Mouse (Mus musculus) liver, postnatal 0 days (tissue): ENCODE measurements around the gene Serhl. TPM values are rescaled to one million over a fixed set of nuclear protein-coding genes. Genes with fewer than 3 reads are reported as not detected.

Source experiments
- ATAC-seq: fragments of 200-750 bp; cut with Nextera tagmentation; 2 replicates; pipeline ENCODE4 v1.8.0; 2017; ENCODE audit warnings: mild to moderate bottlenecking, moderate library complexity
- DNase-seq: peaks from one replicate; pipeline ENCODE4 v3.0.0-alpha.2; 2016
- H3K27ac ChIP-seq: fragments of 300-500 bp; sonication (generic); 2 replicates; pipeline ENCODE4 v1.5.1; 2014; ENCODE audit warnings: antibody characterized with exemption, moderate library complexity, mild to moderate bottlenecking, low read depth
- H3K27me3 ChIP-seq: fragments of 300-500 bp; sonication (generic); 2 replicates; pipeline ENCODE4 v1.6.1; 2014; ENCODE audit warnings: low read length, control low read depth, mixed read lengths; ENCODE audit not compliant: insufficient read depth
- H3K36me3 ChIP-seq: fragments of 300-500 bp; sonication (generic); replicated peaks from 2 replicates; pipeline ENCODE4 v1.6.1; 2014; ENCODE audit warnings: mild to moderate bottlenecking, control low read depth, low read length, moderate library complexity, mixed read lengths; ENCODE audit not compliant: insufficient read depth
- H3K4me1 ChIP-seq: fragments of 300-500 bp; sonication (generic); 2 replicates; pipeline ENCODE4 v1.6.1; 2014; ENCODE audit warnings: antibody characterized with exemption, mild to moderate bottlenecking, control low read depth; ENCODE audit not compliant: insufficient read depth
- H3K4me2 ChIP-seq: fragments of 300-500 bp; sonication (generic); 2 replicates; pipeline ENCODE4 v1.6.1; 2014; ENCODE audit warnings: low read depth, mild to moderate bottlenecking, low read length, moderate library complexity, mixed read lengths
- H3K4me3 ChIP-seq: fragments of 300-500 bp; sonication (generic); 2 replicates; pipeline ENCODE4 v1.5.1; 2014; ENCODE audit warnings: low read depth, low read length
- H3K9ac ChIP-seq: fragments of 300-500 bp; sonication (generic); replicated peaks from 2 replicates; pipeline ENCODE4 v1.6.1; 2014; ENCODE audit warnings: mild to moderate bottlenecking, moderate library complexity
- H3K9me3 ChIP-seq: fragments of 300-500 bp; sonication (generic); 2 replicates; pipeline ENCODE4 v1.6.1; 2016; ENCODE audit warnings: mild to moderate bottlenecking, control low read depth, low read length, mixed read lengths
- CTCF ChIP-seq: sonication (generic); IDR thresholded peaks from 2 replicates; pipeline ENCODE4 v1.5.1; 2016; ENCODE audit warnings: antibody characterized with exemption, low read depth
- EP300 ChIP-seq: IDR thresholded peaks from 2 replicates; pipeline ENCODE4 v1.6.1; 2016; ENCODE audit warnings: antibody characterized with exemption, low read depth, mild to moderate bottlenecking
- WGBS: fragments of 180-500 bp; shearing (Covaris S2); extraction: QIAGEN DNeasy Blood & Tissue Kit; methylation state at CpG from one replicate; pipeline ENCODE4 v1.1.7; 2014; ENCODE audit not compliant: insufficient replicate concordance; 5-methylcytosine and 5-hydroxymethylcytosine counted together
- polyA plus RNA-seq: library from polyadenylated mRNA; unstranded; fragments of >200 nt; fragmentation: Nextera tagmentation; extraction: Ambion mirVana; gene quantifications from 2 replicates; pipeline ENCODE4 v1.2.1, GENCODE M21; 2015

The Serhl gene
- polyA plus RNA-seq, 1 experiment from 2014 or later = 24.3 TPM

DNA sequence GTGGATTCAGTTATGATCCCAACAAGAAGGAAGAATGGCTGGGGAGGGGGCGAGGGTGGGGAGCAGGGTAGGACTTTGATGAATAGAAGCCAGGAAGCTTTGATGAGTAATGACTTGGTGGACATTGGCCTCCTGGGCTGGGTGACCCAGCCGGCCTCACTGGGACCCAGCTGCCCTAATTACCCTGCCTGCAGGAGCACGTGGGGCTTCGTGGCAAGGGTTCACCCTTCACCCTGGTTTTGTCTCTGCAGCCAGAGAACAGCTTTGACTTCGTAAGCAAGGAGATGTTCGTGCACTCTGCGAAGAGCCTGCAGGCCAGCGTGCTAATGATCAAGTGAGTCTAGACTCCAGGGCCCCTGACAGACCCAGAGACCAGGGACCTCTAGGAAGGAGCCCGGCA is 24.8 kb downstream of the Serhl start:
- Histone ChIP-seq H3K4me3 (no peak overlapping the region), H3K9me3 (no peaks in the 10 kb centered on the region), H3K9ac (no peak overlapping the region), H3K27me3 (no peaks in the 10 kb centered on the region), H3K4me1 (peaks cover 3% of the 10 kb centered on the region), H3K4me2 (no peak overlapping the region), H3K36me3 (peaks cover 28% of the 10 kb centered on the region), H3K27ac (no peak overlapping the region)
- no peak for TF ChIP-seq EP300
- TF ChIP-seq CTCF = no peak
- no peak for DNase-seq
- ATAC-seq = no peak
- 83% methylated on average over 9 of the region's 9 CpGs for WGBS

DNA sequence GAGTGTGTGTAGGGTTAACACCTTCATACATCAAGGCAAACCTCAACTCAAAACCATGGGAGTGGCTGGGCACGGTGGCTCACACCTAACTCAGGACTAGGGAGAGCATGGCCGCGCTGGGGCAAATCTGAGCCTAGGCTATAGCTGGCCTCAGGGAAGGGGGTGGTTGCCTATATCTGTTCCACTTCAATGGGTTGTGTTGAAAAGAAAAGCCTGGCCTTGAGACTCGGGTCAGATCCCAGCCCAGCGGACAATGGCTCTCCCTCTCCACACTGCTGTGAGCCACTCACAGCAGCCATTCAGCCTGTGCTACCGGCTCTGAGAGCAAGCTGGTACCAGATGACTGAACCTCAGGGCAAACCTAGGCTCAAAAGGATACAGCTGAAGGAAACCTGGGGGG is 25.8 kb downstream of the Serhl start:
- Histone ChIP-seq H3K9me3 (no peaks in the 10 kb centered on the region), H3K27ac (no peak overlapping the region), H3K4me2 (no peak overlapping the region), H3K9ac (no peak overlapping the region), H3K4me3 (no peak overlapping the region), H3K36me3 (peaks cover 34% of the 10 kb centered on the region), H3K4me1 (peaks cover 3% of the 10 kb centered on the region), H3K27me3 (no peaks in the 10 kb centered on the region)
- DNase-seq = no peak
- no peak for ATAC-seq
- WGBS = 88% methylated on average over 6 of the region's 6 CpGs
- TF ChIP-seq EP300 (no peak), CTCF (no peak)

DNA sequence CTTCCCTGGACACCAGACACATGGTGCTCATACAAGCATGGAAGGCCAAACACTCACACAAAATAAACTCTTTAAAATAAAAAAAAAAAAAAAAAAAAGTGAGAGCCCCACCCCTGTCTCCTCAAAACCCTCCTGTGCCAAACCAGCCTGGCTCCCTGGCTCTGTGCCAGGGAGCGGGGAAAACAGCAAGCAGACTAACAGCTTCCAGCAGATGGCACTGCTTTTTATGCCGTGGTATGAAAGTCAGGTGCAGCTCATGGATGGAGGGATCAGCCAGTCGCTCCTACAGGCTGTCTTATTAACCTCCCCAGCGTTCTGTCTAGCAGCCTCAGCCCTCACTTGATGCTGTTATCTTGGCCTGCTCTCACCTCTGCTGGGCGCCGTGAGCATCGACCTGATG is 29.1 kb downstream of the Serhl start:
- no peak overlapping the region for H3K9ac ChIP-seq
- peaks cover 36% of the 10 kb centered on the region for H3K36me3 ChIP-seq
- peaks cover 4% of the 10 kb centered on the region; the same call in 1 of the 2 replicates for H3K4me1 ChIP-seq
- DNase-seq = peak; percentile 46
- H3K4me2 ChIP-seq = no peak overlapping the region
- 63% methylated on average over 7 of the region's 7 CpGs for WGBS
- TF ChIP-seq CTCF (peak; percentile 55), EP300 (no peak)
- no peak for ATAC-seq
- H3K4me3 ChIP-seq = no peak overlapping the region
- no peaks in the 10 kb centered on the region for H3K27me3 ChIP-seq
- H3K27ac ChIP-seq = no peak overlapping the region
- no peaks in the 10 kb centered on the region for H3K9me3 ChIP-seq

DNA sequence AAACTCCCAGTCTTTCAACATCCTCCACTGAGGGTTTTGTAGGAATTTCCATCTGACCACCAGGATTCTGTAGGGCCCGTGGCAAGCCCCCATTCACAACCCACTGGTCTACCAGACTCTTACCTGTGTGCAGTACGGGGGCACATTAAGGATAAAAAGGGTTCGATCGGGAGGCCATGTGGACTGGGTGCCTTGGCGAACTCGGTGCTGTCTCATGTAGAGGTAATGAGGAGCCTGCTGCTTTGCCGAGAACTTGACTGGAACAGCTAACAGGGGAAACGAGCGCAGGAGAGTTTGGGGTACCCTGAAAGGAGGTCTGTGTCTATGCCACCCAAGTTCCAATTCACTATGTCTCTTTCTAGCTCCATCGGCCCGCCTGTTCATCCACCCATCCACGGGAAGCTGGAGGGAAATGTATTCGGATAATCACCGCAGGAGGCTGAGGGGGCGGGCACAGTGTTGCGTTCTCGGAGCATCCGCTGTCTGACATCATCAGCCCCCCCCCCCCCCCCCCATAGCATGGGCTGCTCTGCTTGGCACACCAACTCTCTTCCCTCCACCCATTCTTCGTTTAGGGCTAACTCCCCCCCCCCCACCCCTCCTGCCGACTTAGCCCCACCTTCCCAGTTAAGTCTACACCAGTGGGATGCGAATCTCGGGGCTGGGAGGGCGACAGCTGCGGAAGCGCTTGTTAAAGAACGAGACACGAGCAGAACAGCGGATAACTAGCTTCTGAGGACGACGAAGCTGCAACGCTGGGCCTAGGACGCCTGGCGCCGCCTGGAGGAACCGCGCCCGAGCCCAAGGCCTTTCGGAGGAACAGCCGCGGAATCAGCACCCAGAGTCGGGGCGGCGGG is 32.6 kb downstream of the Serhl start:
- Histone ChIP-seq H3K27me3 (no peaks in the 10 kb centered on the region), H3K9ac (peak overlapping the region; percentile 81), H3K4me2 (peak overlapping the region; percentile 96), H3K27ac (peak overlapping the region; percentile 34; the same call in 1 of the 2 replicates), H3K36me3 (peaks cover 39% of the 10 kb centered on the region), H3K9me3 (no peaks in the 10 kb centered on the region), H3K4me1 (peaks cover 4% of the 10 kb centered on the region; the same call in 1 of the 2 replicates), H3K4me3 (peak overlapping the region; percentile 96)
- TF ChIP-seq CTCF = peak; percentile 35
- no peak for TF ChIP-seq EP300
- peak; percentile 73 for DNase-seq
- ATAC-seq = peak; percentile 56
- 5% methylated on average over 41 of the region's 43 CpGs for WGBS

DNA sequence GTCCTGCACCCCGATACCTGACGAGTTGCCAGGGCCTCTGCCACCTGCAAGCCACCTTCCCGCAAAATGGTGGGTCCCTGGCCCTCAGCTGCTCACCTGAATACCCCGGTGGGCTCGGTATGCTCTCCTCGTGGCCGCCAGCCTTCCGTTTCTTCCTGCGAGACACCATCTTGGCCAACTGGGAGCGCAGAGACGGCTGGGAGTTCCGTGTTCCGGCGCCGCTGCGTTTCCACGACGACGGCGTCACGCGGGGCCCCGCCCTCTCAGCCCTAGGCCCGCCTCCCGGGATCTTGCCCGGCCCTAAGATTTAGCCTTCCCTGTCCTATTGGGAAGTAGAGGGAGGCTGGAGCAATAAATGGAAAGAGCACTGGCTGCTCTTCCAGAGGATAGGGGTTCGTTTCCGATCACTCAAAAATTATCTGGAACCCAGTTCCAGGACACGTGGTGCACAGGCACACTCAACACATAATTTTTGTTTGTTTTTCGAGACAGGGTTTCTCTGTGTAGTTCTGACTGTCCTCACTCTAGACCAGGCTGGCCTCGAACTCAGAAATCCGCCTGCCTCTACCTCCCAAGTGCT is 33.4 kb downstream of the Serhl start, which contains the start of gene Rrp7a:
Rrp7a (minus strand) TSS at position 236 of the 580 bp plus-strand sequence.
- TF ChIP-seq EP300 (no peak), CTCF (no peak)
- WGBS = 5% methylated on average over 32 of the region's 32 CpGs
- H3K9ac ChIP-seq = peak within 1 kb of the TSS; percentile 81
- DNase-seq (peak; percentile 92), ATAC-seq (peak; percentile 92)
- no peaks in the 10 kb centered on the region for H3K9me3 ChIP-seq
- peaks cover 4% of the 10 kb centered on the region; the same call in 1 of the 2 replicates for H3K4me1 ChIP-seq
- no peaks in the 10 kb centered on the region for H3K27me3 ChIP-seq
- H3K27ac ChIP-seq = peak within 1 kb of the TSS; percentile 34; the same call in 1 of the 2 replicates
- peaks cover 37% of the 10 kb centered on the region for H3K36me3 ChIP-seq
- H3K4me2 ChIP-seq = peak within 1 kb of the TSS; percentile 96
- peak within 1 kb of the TSS; percentile 96 for H3K4me3 ChIP-seq

DNA sequence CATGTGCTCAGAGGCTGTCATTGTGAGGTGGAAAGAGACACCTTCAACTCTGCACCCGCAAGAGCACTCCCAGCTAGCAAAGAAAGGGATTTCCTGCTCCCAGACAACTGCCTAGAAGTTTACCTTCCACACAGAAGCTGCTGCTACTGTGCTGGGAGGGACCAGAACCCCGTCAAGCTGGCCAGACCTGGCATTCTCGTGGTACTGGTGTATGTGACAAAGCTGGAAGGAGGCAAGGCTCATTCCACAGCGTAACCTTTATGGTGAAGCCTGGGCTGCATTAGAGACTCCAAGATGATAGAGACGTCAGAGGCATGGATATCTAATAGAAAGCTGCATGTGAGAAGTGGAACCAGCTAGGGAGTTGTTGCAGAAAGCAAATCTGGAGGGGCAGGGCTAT is 35.3 kb downstream of the Serhl start:
- H3K4me3 ChIP-seq = no peak overlapping the region
- peaks cover 4% of the 10 kb centered on the region; the same call in 1 of the 2 replicates for H3K4me1 ChIP-seq
- TF ChIP-seq EP300 = no peak
- TF ChIP-seq CTCF = no peak
- no peak overlapping the region for H3K9ac ChIP-seq
- no peak for ATAC-seq
- no peaks in the 10 kb centered on the region for H3K9me3 ChIP-seq
- peaks cover 42% of the 10 kb centered on the region for H3K36me3 ChIP-seq
- no peaks in the 10 kb centered on the region for H3K27me3 ChIP-seq
- 75% methylated on average over 5 of the region's 5 CpGs for WGBS
- H3K27ac ChIP-seq = no peak overlapping the region
- no peak for DNase-seq
- no peak overlapping the region for H3K4me2 ChIP-seq
